Mouse (Mus musculus): ENCODE measurements at regions not wholly inside any gene's neighbourhood (a gene's known extent, or its start where the extent isn't known, plus 50 kb on each side); places are given as distances from the start of the nearest gene placed in this dataset.

GRCm38 (mm10) chr15:68014605-68015305 is 1514.0 kb upstream of the Lrrc6 start:
- DNase-seq (ENCODE audit: low read depth, low spot score) = no peak

GRCm38 (mm10) chr15:68011162-68011561 is 1510.5 kb upstream of the Lrrc6 start:
- no peak for DNase-seq (ENCODE audit: low read depth, low spot score)

- no peak for DNase-seq (ENCODE audit: low read depth, low spot score)
Observed at GRCm38 (mm10) chr15:68010189-68010588, 1509.5 kb upstream of the Lrrc6 start.

GRCm38 (mm10) chr15:68004798-68005197 is 1504.1 kb upstream of the Lrrc6 start:
- no peak for DNase-seq (ENCODE audit: low read depth, low spot score)

- DNase-seq (ENCODE audit: low read depth, low spot score) = no peak
Observed at GRCm38 (mm10) chr15:67996532-67996931, 1495.8 kb upstream of the Lrrc6 start.

GRCm38 (mm10) chr15:67989428-67990272 is 1488.9 kb upstream of the Lrrc6 start:
- no peak for DNase-seq (ENCODE audit: low read depth, low spot score)

- no peak for DNase-seq (ENCODE audit: low read depth, low spot score)
Observed at GRCm38 (mm10) chr15:67987941-67988340, 1487.2 kb upstream of the Lrrc6 start.

GRCm38 (mm10) chr15:67983253-67983652 is 1482.5 kb upstream of the Lrrc6 start:
- no peak for DNase-seq (ENCODE audit: low read depth, low spot score)

GRCm38 (mm10) chr15:67981876-67982275 is 1481.2 kb upstream of the Lrrc6 start:
- no peak for DNase-seq (ENCODE audit: low read depth, low spot score)

- no peak for DNase-seq (ENCODE audit: low read depth, low spot score)
Observed at GRCm38 (mm10) chr15:67979451-67979850, 1478.7 kb upstream of the Lrrc6 start.

GRCm38 (mm10) chr15:67977210-67977609 is 1476.5 kb upstream of the Lrrc6 start:
- DNase-seq (ENCODE audit: low read depth, low spot score) = no peak

GRCm38 (mm10) chr15:67971998-67972397 is 1471.3 kb upstream of the Lrrc6 start:
- no peak for DNase-seq (ENCODE audit: low read depth, low spot score)

- no peak for DNase-seq (ENCODE audit: low read depth, low spot score)
Observed at GRCm38 (mm10) chr15:67954216-67954615, 1453.5 kb upstream of the Lrrc6 start.

- DNase-seq (ENCODE audit: low read depth, low spot score) = no peak
Observed at GRCm38 (mm10) chr15:67950281-67951040, 1449.8 kb upstream of the Lrrc6 start.

GRCm38 (mm10) chr15:67944330-67945082 is 1443.8 kb upstream of the Lrrc6 start:
- no peak for DNase-seq (ENCODE audit: low read depth, low spot score)

GRCm38 (mm10) chr15:67943046-67943445 is 1442.3 kb upstream of the Lrrc6 start:
- no peak for DNase-seq (ENCODE audit: low read depth, low spot score)

- DNase-seq (ENCODE audit: low read depth, low spot score) = no peak
Observed at GRCm38 (mm10) chr15:67940510-67940909, 1439.8 kb upstream of the Lrrc6 start.

GRCm38 (mm10) chr15:67924885-67925284 is 1424.2 kb upstream of the Lrrc6 start:
- DNase-seq (ENCODE audit: low read depth, low spot score) = no peak

- DNase-seq (ENCODE audit: low read depth, low spot score) = no peak
Observed at GRCm38 (mm10) chr15:67907034-67907433, 1406.3 kb upstream of the Lrrc6 start.

- no peak for DNase-seq (ENCODE audit: low read depth, low spot score)
Observed at GRCm38 (mm10) chr15:67905279-67905678, 1404.6 kb upstream of the Lrrc6 start.

GRCm38 (mm10) chr15:67904646-67905045 is 1403.9 kb upstream of the Lrrc6 start:
- no peak for DNase-seq (ENCODE audit: low read depth, low spot score)
